In genomic region chr10:128283604-128284579, GRCm38 (mm10) we compare ENCODE assay signal across 8 mouse cellular contexts. TPM values are rescaled to one million over a fixed set of nuclear protein-coding genes. Genes with fewer than 3 reads are reported as not detected.
DNase-seq lines count a peak whose midpoint lies in the region; ATAC-seq and TF ChIP-seq lines count a peak whose summit lies in the region.
"Had no signal": no experiment of that assay in that cellular context is flagged by ENCODE, and none has a peak within 500 bp of the region (broad histone marks: within the 10 kb centered on the region; RNA-seq: fewer than 3 reads in every experiment).

No protein-coding gene starts in this region.

- no peak for TF ChIP-seq POLR2A in ES-Bruce4 (IDR thresholded peaks at IDR 0.05; ENCODE audit: insufficient read depth, low read length)

- no peak overlapping the region for H3K4me2 ChIP-seq in lung, embryonic 16.5 days (ENCODE audit: low read depth, low read length)
- H3K4me2 ChIP-seq: lung, embryonic 15.5 days had no signal

- H3K4me1 ChIP-seq in ES-Bruce4 (ENCODE audit: control insufficient read depth, insufficient read depth, low read length) = no peaks in the 10 kb centered on the region
- no peaks in the 10 kb centered on the region for H3K4me1 ChIP-seq in lung, embryonic 16.5 days (replicated peaks; ENCODE audit: control insufficient read depth, insufficient read depth, low read length)
- H3K4me1 ChIP-seq: lung, embryonic 15.5 days had no signal

- ATAC-seq in lung, embryonic 16.5 days (ENCODE audit: low read depth) = peak; percentile 41; the same call in 1 of the 2 replicates

- H3K9ac ChIP-seq in ES-Bruce4 (ENCODE audit: low read depth, poor library complexity, severe bottlenecking) = peak overlapping the region; percentile 10; the same call in 1 of the 2 replicates
- H3K9ac ChIP-seq in lung, embryonic 16.5 days (ENCODE audit: low read length) = no peak overlapping the region
- H3K9ac ChIP-seq: lung, embryonic 15.5 days had no signal

- H3K36me3 ChIP-seq in ES-Bruce4 (ENCODE audit: control insufficient read depth, insufficient read depth, low read length, poor library complexity, severe bottlenecking) = peaks cover 23% of the 10 kb centered on the region
- peaks cover 28% of the 10 kb centered on the region for H3K36me3 ChIP-seq in lung, embryonic 16.5 days (ENCODE audit: control insufficient read depth, insufficient read depth, low read length)

- no peaks in the 10 kb centered on the region for H3K27me3 ChIP-seq in ES-Bruce4 (ENCODE audit: control insufficient read depth, insufficient read depth, low read length, poor library complexity, severe bottlenecking)
- no peaks in the 10 kb centered on the region for H3K27me3 ChIP-seq in lung, embryonic 16.5 days (ENCODE audit: control insufficient read depth, insufficient read depth, low read depth, low read length)
- H3K27me3 ChIP-seq: lung, embryonic 15.5 days had no signal

- peak; percentile 77 for DNase-seq in adipocyte (ENCODE audit: low spot score)
- peak; percentile 96 to 99 for DNase-seq in cerebellum, postnatal 36 days
- peak; percentile 34 to 37 for DNase-seq in gastrocnemius, adult 8-10 months (ENCODE audit: low spot score in 2 of 2)
- DNase-seq in kidney, postnatal 14 days = peak; percentile 74
- DNase-seq in right cerebral cortex, adult 18-20 months = peak; percentile 46

- H3K27ac ChIP-seq in ES-Bruce4 (ENCODE audit: insufficient read depth, low read length) = peak overlapping the region; percentile 5; the same call in 1 of the 2 replicates
- H3K27ac ChIP-seq in lung, embryonic 16.5 days (ENCODE audit: low read length) = no peak overlapping the region
- H3K27ac ChIP-seq: lung, embryonic 15.5 days had no signal

- H3K9me3 ChIP-seq in ES-Bruce4 (replicated peaks; ENCODE audit: control insufficient read depth, insufficient read depth, low read length, poor library complexity, severe bottlenecking) = no peaks in the 10 kb centered on the region
- no peaks in the 10 kb centered on the region for H3K9me3 ChIP-seq in lung, embryonic 16.5 days (ENCODE audit: control insufficient read depth, low read length)
- H3K9me3 ChIP-seq: lung, embryonic 15.5 days had no signal

- peak; percentile 72 for TF ChIP-seq CTCF in ES-Bruce4 (IDR thresholded peaks at IDR 0.05; ENCODE audit: low read depth, low read length)

- peak overlapping the region; percentile 25 for H3K4me3 ChIP-seq in ES-Bruce4 (ENCODE audit: low read depth, low read length)
- H3K4me3 ChIP-seq in lung, embryonic 16.5 days (ENCODE audit: low read length) = no peak overlapping the region
- H3K4me3 ChIP-seq: lung, embryonic 15.5 days had no signal

- no peak for TF ChIP-seq EP300 in ES-Bruce4 (IDR thresholded peaks at IDR 0.05; ENCODE audit: insufficient read depth, low read depth, low read length)

- WGBS in lung, embryonic 16.5 days = 63% methylated on average over 31 of the region's 31 CpGs

RNA-seq across cellular contexts. Expression of gene Stat2, which starts 13.5 kb away (rescaled TPM):
- polyA plus RNA-seq in ES-Bruce4 (2011; ENCODE audit: insufficient read depth, insufficient read length, low read depth, missing spikeins) = 29.7 and 35.9 TPM in 2 replicates
- 1 to 10 TPM; 1.6 to 4.5 (median 2.4) TPM for total RNA-seq in gastrocnemius, adult 8-10 months (2022)
- 12.3 and 13.1 TPM in 2 replicates for polyA plus RNA-seq in lung, embryonic 16.5 days (2015; fragmentation: Nextera tagmentation; extraction: Ambion mirVana)

RNA-seq across cellular contexts. Expression of gene Il23a, which starts 14.7 kb away (rescaled TPM):
- 4.7 and 5.7 TPM in 2 replicates for polyA plus RNA-seq in ES-Bruce4 (2011; ENCODE audit: insufficient read depth, insufficient read length, low read depth, missing spikeins)
- not detected for total RNA-seq in gastrocnemius, adult 8-10 months (2022)
- 0.34 and 0.38 TPM in 2 replicates for polyA plus RNA-seq in lung, embryonic 16.5 days (2015; fragmentation: Nextera tagmentation; extraction: Ambion mirVana)

RNA-seq across cellular contexts. Expression of gene Apof, which starts 15.4 kb away (rescaled TPM):
- polyA plus RNA-seq in ES-Bruce4 (2011; ENCODE audit: insufficient read depth, insufficient read length, low read depth, missing spikeins) = not detected in 2 replicates
- not detected for total RNA-seq in gastrocnemius, adult 8-10 months (2022)
- polyA plus RNA-seq in lung, embryonic 16.5 days (2015; fragmentation: Nextera tagmentation; extraction: Ambion mirVana) = 0.43 and 2.6 TPM in 2 replicates

RNA-seq across cellular contexts. Expression of gene Pan2, which starts 19.2 kb away (rescaled TPM):
- polyA plus RNA-seq in ES-Bruce4 (2011; ENCODE audit: insufficient read depth, insufficient read length, low read depth, missing spikeins) = 40.5 and 40.8 TPM in 2 replicates
- total RNA-seq in gastrocnemius, adult 8-10 months (2022) = 1 to 10 TPM; 2.6 to 3.9 (median 3.2) TPM
- 38.7 and 39.8 TPM in 2 replicates for polyA plus RNA-seq in lung, embryonic 16.5 days (2015; fragmentation: Nextera tagmentation; extraction: Ambion mirVana)

RNA-seq across cellular contexts. Expression of gene Apon, which starts 30.0 kb away (rescaled TPM):
- 0.43 TPM in 1 of 2 replicates, not detected in the other for polyA plus RNA-seq in ES-Bruce4 (2011; ENCODE audit: insufficient read depth, insufficient read length, low read depth, missing spikeins)
- total RNA-seq in gastrocnemius, adult 8-10 months (2022) = under 1 TPM in 1 of 4 experiments, not detected in 3; 0.21 TPM
- polyA plus RNA-seq in lung, embryonic 16.5 days (2015; fragmentation: Nextera tagmentation; extraction: Ambion mirVana) = 0.14 and 0.63 TPM in 2 replicates

Comparison
In these comparisons a context has a peak if more than half of its experiments do, and no peak if none do; other contexts are left out.
1. DNase-seq: peak in every context shown above with its lines; median percentile 98 in cerebellum, postnatal 36 days; 77 in adipocyte; 74 in kidney, postnatal 14 days; 46 in right cerebral cortex, adult 18-20 months; 36 in gastrocnemius, adult 8-10 months.